In genomic region chr9:15023049-15023448, GRCm38 (mm10) we compare ENCODE assay signal across 22 mouse cellular contexts. TPM values are rescaled to one million over a fixed set of nuclear protein-coding genes. Genes with fewer than 3 reads are reported as not detected.
A peak's percentile ranks its signal among the peaks of the same experiment; 100 is the strongest.
DNase-seq lines count a peak whose midpoint lies in the region; ATAC-seq and TF ChIP-seq lines count a peak whose summit lies in the region.
"Had no signal": no experiment of that assay in that cellular context is flagged by ENCODE, and none has a peak within 500 bp of the region (broad histone marks: within the 10 kb centered on the region; RNA-seq: fewer than 3 reads in every experiment).

No protein-coding gene starts in this region.

- no peak overlapping the region for H3K9ac ChIP-seq in ES-E14 (ENCODE audit: insufficient read depth, low read depth, low read length, poor library complexity, severe bottlenecking)
- H3K9ac ChIP-seq in forebrain, embryonic 15.5 days (replicated peaks), result no peak overlapping the region
- H3K9ac ChIP-seq: embryonic facial prominence, embryonic 15.5 days; heart, embryonic 13.5 days; hindbrain, embryonic 12.5 days had no signal

- ATAC-seq in megakaryocyte, adult 5-6 weeks (ENCODE audit: poor library complexity, severe bottlenecking), result no peak
- ATAC-seq in forebrain, embryonic 15.5 days (replicated peaks), result no peak
- ATAC-seq: activated CD4-positive, CD25-positive, alpha-beta regulatory T cell, adult 4 months; forebrain, embryonic 14.5 days; hindbrain, embryonic 16.5 days had no signal

- no peak overlapping the region for H3K4me2 ChIP-seq in forebrain, embryonic 15.5 days (replicated peaks)
- H3K4me2 ChIP-seq: embryonic facial prominence, embryonic 15.5 days; heart, embryonic 13.5 days; hindbrain, embryonic 12.5 days had no signal

- peak; percentile 74 for DNase-seq in ES-E14 (ENCODE audit: low read depth, low spot score)
- peak; percentile 69 for DNase-seq in induced T-regulatory cell, adult 2 months (ENCODE audit: low read depth)
- DNase-seq in naive thymus-derived CD4-positive, alpha-beta T cell, adult 2 months (ENCODE audit: low read depth), result peak; percentile 44
- DNase-seq in embryo, embryonic 9.5 days (ENCODE audit: extremely low spot score), result no peak
- DNase-seq in layer of hippocampus, postnatal 10 days (ENCODE audit: low spot score in 2 of 2), result no peak
- DNase-seq: adrenal gland, postnatal 25 days; cerebellum, adult 18-20 months; cerebellum, adult 9-11 months; gastrocnemius, postnatal 36 days; heart, adult 11 months; heart, postnatal 4 days had no signal

- H3K4me1 ChIP-seq in megakaryocyte, embryonic 14.5 days, result peaks cover 85% of the 10 kb centered on the region
- peaks cover 0 to 14% of the 10 kb centered on the region in 2 experiments; a peak in 2 of 4 replicates for H3K4me1 ChIP-seq in ES-E14 (ENCODE audit: control insufficient read depth in 2 of 2, insufficient read depth in 2 of 2, low read length in 2 of 2, poor library complexity in 1 of 2)
- H3K4me1 ChIP-seq in forebrain, embryonic 15.5 days, result no peaks in the 10 kb centered on the region
- H3K4me1 ChIP-seq: embryonic facial prominence, embryonic 15.5 days; forebrain, embryonic 10.5 days; heart, embryonic 13.5 days; hindbrain, embryonic 12.5 days had no signal

- in situ Hi-C loops in ES-E14 (cut with MboI; ENCODE audit: low sequenced_read_pairs in 2 of 2, unreplicated experiment in 2 of 2), result loop anchor here in 1 of 2 experiments (25.0 kb wide), 1 partner anchor 161 kb away; the partner anchor contains the start of gene Gpr83

- H3K9me3 ChIP-seq in megakaryocyte, embryonic 14.5 days, result peaks cover 10% of the 10 kb centered on the region
- H3K9me3 ChIP-seq in ES-E14 (ENCODE audit: control insufficient read depth, insufficient read depth, low read depth, low read length), result no peaks in the 10 kb centered on the region
- H3K9me3 ChIP-seq in forebrain, embryonic 15.5 days, result no peaks in the 10 kb centered on the region
- H3K9me3 ChIP-seq: heart, embryonic 13.5 days had no signal

- 94% methylated on average over 1 of the region's 1 CpGs for WGBS in forebrain, embryonic 15.5 days

- no peaks in the 10 kb centered on the region for H3K27me3 ChIP-seq in megakaryocyte, embryonic 14.5 days (replicated peaks)
- no peaks in the 10 kb centered on the region for H3K27me3 ChIP-seq in forebrain, embryonic 15.5 days
- H3K27me3 ChIP-seq: embryonic facial prominence, embryonic 15.5 days; heart, embryonic 13.5 days; hindbrain, embryonic 12.5 days had no signal

- no peak overlapping the region; the same call in 1 of the 2 replicates for H3K27ac ChIP-seq in ES-E14 (ENCODE audit: insufficient read depth, low read depth, low read length, poor library complexity, severe bottlenecking)
- H3K27ac ChIP-seq in forebrain, embryonic 15.5 days (replicated peaks), result no peak overlapping the region
- H3K27ac ChIP-seq: embryonic facial prominence, embryonic 15.5 days; forebrain, embryonic 10.5 days; heart, embryonic 13.5 days; hindbrain, embryonic 12.5 days had no signal

- H3K36me3 ChIP-seq in megakaryocyte, embryonic 14.5 days (replicated peaks; ENCODE audit: low read length), result peaks cover 79% of the 10 kb centered on the region
- no peaks in the 10 kb centered on the region; the same call in 1 of the 2 replicates for H3K36me3 ChIP-seq in ES-E14 (ENCODE audit: control insufficient read depth, insufficient read depth, low read length, poor library complexity, severe bottlenecking)
- peaks cover 23% of the 10 kb centered on the region for H3K36me3 ChIP-seq in forebrain, embryonic 15.5 days

- H3K4me3 ChIP-seq in megakaryocyte, embryonic 14.5 days (replicated peaks), result peak overlapping the region; percentile 16
- H3K4me3 ChIP-seq in ES-E14 (ENCODE audit: insufficient read depth in 1 of 2, low read depth in 1 of 2, low read length in 2 of 2, poor library complexity in 1 of 2, severe bottlenecking in 1 of 2), result no peak overlapping the region
- no peak overlapping the region for H3K4me3 ChIP-seq in forebrain, embryonic 15.5 days
- H3K4me3 ChIP-seq: embryonic facial prominence, embryonic 15.5 days; erythroblast, embryonic 14.5 days; forebrain, embryonic 10.5 days; heart, embryonic 13.5 days; hindbrain, embryonic 12.5 days had no signal

TF ChIP-seq in ES-E14, 5 proteins besides CTCF, POLR2A, EP300 and RAD21:
- TF ChIP-seq MAFK (IDR thresholded peaks at IDR 0.05; ENCODE audit: insufficient read depth, low read depth, low read length), result no peak
- TF ChIP-seq ZNF384 (IDR thresholded peaks at IDR 0.05; ENCODE audit: low read depth, low read length), result no peak
- no peak for TF ChIP-seq ZC3H11A (IDR thresholded peaks at IDR 0.05; ENCODE audit: borderline replicate concordance, low read depth, low read length)
- peak; percentile 42; the same call in 1 of the 2 replicates for TF ChIP-seq CHD2 (IDR thresholded peaks at IDR 0.05; ENCODE audit: low read depth, low read length)

RNA-seq across cellular contexts. Expression of gene Panx1, which starts 22.2 kb away (rescaled TPM):
- polyA plus RNA-seq in megakaryocyte, embryonic 14.5 days (2012; ENCODE audit: insufficient read depth, low replicate concordance), result 13.0 and 18.4 TPM in 2 replicates
- total RNA-seq in megakaryocyte, adult 5-6 weeks (2015), result 13.9 and 15.1 TPM in 2 replicates
- total RNA-seq in megakaryocyte, adult 5-6 weeks (2017), result 10.2 and 11.5 TPM in 2 replicates
- total RNA-seq in ES-E14 (2012; rRNA removed), result 25.0 and 37.6 TPM in 2 replicates
- polyA plus RNA-seq in forebrain, embryonic 15.5 days (2015; fragmentation: Nextera tagmentation; extraction: Ambion mirVana), result 150 and 151 TPM in 2 replicates
- 10 to 100 TPM; 67.9 to 68.7 TPM for total RNA-seq in layer of hippocampus, postnatal 10 days (2021)

Comparison
In these comparisons a context has a peak if more than half of its experiments do, and no peak if none do; other contexts are left out.
1. DNase-seq: peak in ES-E14 (single experiment), induced T-regulatory cell, adult 2 months (single experiment) and naive thymus-derived CD4-positive, alpha-beta T cell, adult 2 months (single experiment); none in embryo, embryonic 9.5 days (single experiment) and layer of hippocampus, postnatal 10 days (0 of 2).